Mouse (Mus musculus) induced T-regulatory cell, adult 2 months (primary cell): Measurements from ENCODE around the gene Zfp748.

Experiments used
- DNase-seq: peaks from one replicate; pipeline ENCODE4 v3.0.0-alpha.2; 2012; ENCODE audit warnings: low read depth

The Zfp748 gene

GRCm38 (mm10) chr13:67553730-67554129 lies at the start of gene Zfp748:
Zfp748 (minus strand) TSS chr13:67553830.
- DNase-seq, result peak; percentile 10

- no peak for DNase-seq
These were observed 19.1 kb upstream of the Zfp748 start for GRCm38 (mm10) chr13:67572591-67573189.

GRCm38 (mm10) chr13:67552505-67553346 lies 904 bp downstream of the Zfp748 start:
- peak; percentile 94 for DNase-seq

GRCm38 (mm10) chr13:67545941-67546340 lies 7.7 kb downstream of the Zfp748 start:
- DNase-seq, result no peak

- no peak for DNase-seq
These were observed 26.4 kb downstream of the Zfp748 start for GRCm38 (mm10) chr13:67527049-67527730.

GRCm38 (mm10) chr13:67525753-67526410 lies 27.7 kb downstream of the Zfp748 start, which contains the start of the genes Gm26965 and Zfp87:
Gm26965 (minus strand) TSS chr13:67526151.
Zfp87 (minus strand) TSS chr13:67526177.
- DNase-seq, result peak; percentile 97

- DNase-seq, result no peak
These were observed 52.7 kb downstream of the Zfp748 start for GRCm38 (mm10) chr13:67500908-67501307.

- DNase-seq, result peak; percentile 92
These were observed 53.4 kb downstream of the Zfp748 start, which contains the start of gene Zfp58 for GRCm38 (mm10) chr13:67500084-67500719. Zfp58 (minus strand) TSS chr13:67500555.

GRCm38 (mm10) chr13:67495631-67496030 lies 58.0 kb downstream of the Zfp748 start:
- no peak for DNase-seq
